Mouse (Mus musculus) hindbrain, embryonic 16.5 days (tissue): Measurements from ENCODE around the gene Rpain. TPM values are rescaled to one million over a fixed set of nuclear protein-coding genes. Genes with fewer than 3 reads are reported as not detected.

Experiments used
- ATAC-seq: fragments of 200-750 bp; cut with Nextera tagmentation; 2 replicates; pipeline ENCODE4 v1.8.0; 2017; ENCODE audit warnings: moderate TSS enrichment, moderate library complexity
- H3K27ac ChIP-seq: fragments of 300-500 bp; sonication (generic); 2 replicates; pipeline ENCODE4 v1.5.1; 2014; ENCODE audit warnings: low read depth, mild to moderate bottlenecking, control low read depth, low read length, moderate library complexity
- H3K27me3 ChIP-seq: fragments of 300-500 bp; sonication (generic); replicated peaks from 2 replicates; pipeline ENCODE4 v1.6.1; 2014; ENCODE audit warnings: low read length; ENCODE audit not compliant: control insufficient read depth, insufficient read depth
- H3K36me3 ChIP-seq: fragments of 300-500 bp; sonication (generic); 2 replicates; pipeline ENCODE4 v1.6.1; 2014; ENCODE audit warnings: mild to moderate bottlenecking, low read length, moderate library complexity, mixed read lengths; ENCODE audit not compliant: control insufficient read depth, insufficient read depth
- H3K4me1 ChIP-seq: fragments of 300-500 bp; sonication (generic); 2 replicates; pipeline ENCODE4 v1.6.1; 2014; ENCODE audit warnings: low read depth, low read length; ENCODE audit not compliant: control insufficient read depth, insufficient read depth
- H3K4me2 ChIP-seq: fragments of 300-500 bp; sonication (generic); 2 replicates; pipeline ENCODE4 v1.6.1; 2014; ENCODE audit warnings: mild to moderate bottlenecking, low read length, control low read depth, moderate library complexity
- H3K4me3 ChIP-seq: fragments of 300-500 bp; sonication (generic); 2 replicates; pipeline ENCODE4 v1.5.1; 2014; ENCODE audit warnings: mild to moderate bottlenecking, low read length, control low read depth, moderate library complexity
- H3K9ac ChIP-seq: fragments of 300-500 bp; sonication (generic); 2 replicates; pipeline ENCODE4 v1.6.1; 2014; ENCODE audit warnings: low read depth, mild to moderate bottlenecking, control low read depth, low read length, moderate library complexity
- H3K9me3 ChIP-seq: fragments of 300-500 bp; sonication (generic); 2 replicates; pipeline ENCODE4 v1.6.1; 2014; ENCODE audit warnings: mild to moderate bottlenecking, low read length, moderate library complexity; ENCODE audit not compliant: control insufficient read depth
- WGBS: fragments of 180-500 bp; shearing (Covaris S2); extraction: QIAGEN DNeasy Blood & Tissue Kit; methylation state at CpG from one replicate; pipeline ENCODE4 v1.1.7; 2014; 5-methylcytosine and 5-hydroxymethylcytosine counted together
- polyA plus RNA-seq: library from polyadenylated mRNA; unstranded; fragments of >200 nt; fragmentation: Nextera tagmentation; extraction: Ambion mirVana; gene quantifications from 2 replicates; pipeline ENCODE4 v1.2.1, GENCODE M21; 2015

Rpain gene
- 69.6 and 69.8 TPM in 2 replicates for polyA plus RNA-seq

- WGBS: 0% methylated on average over 43 of the region's 43 CpGs
- H3K36me3 ChIP-seq: peaks cover 20% of the 10 kb centered on the region
Observed at GRCm38 (mm10) chr11:70969821-70970559, at the start of gene Rpain, which contains the start of gene Nup88. Gene Rpain (plus strand): TSS chr11:70970213. Gene Nup88 (minus strand): TSS chr11:70969973.

GRCm38 (mm10) chr11:70931461-70931860, 38.6 kb upstream of the Rpain start:
- Histone ChIP-seq H3K36me3 (peaks cover 15% of the 10 kb centered on the region), H3K9ac (no peak overlapping the region), H3K27ac (no peak overlapping the region), H3K27me3 (no peaks in the 10 kb centered on the region), H3K4me2 (no peak overlapping the region), H3K9me3 (no peaks in the 10 kb centered on the region), H3K4me1 (no peaks in the 10 kb centered on the region), H3K4me3 (no peak overlapping the region)
- ATAC-seq: no peak
- WGBS: 74% methylated on average over 5 of the region's 5 CpGs

More at GRCm38 (mm10) chr11:70969821-70970559, at the start of gene Rpain, which contains the start of gene Nup88:
- Histone ChIP-seq H3K27me3 (no peaks in the 10 kb centered on the region), H3K4me3 (peak within 1 kb of the TSS; percentile 94), H3K9ac (peak within 1 kb of the TSS; percentile 93), H3K4me1 (peaks cover 15% of the 10 kb centered on the region), H3K4me2 (peak within 1 kb of the TSS; percentile 88), H3K9me3 (no peaks in the 10 kb centered on the region), H3K27ac (peak within 1 kb of the TSS; percentile 92)
- ATAC-seq: peak; percentile 99

- Histone ChIP-seq H3K4me2 (no peak overlapping the region), H3K9me3 (no peaks in the 10 kb centered on the region), H3K4me3 (no peak overlapping the region), H3K36me3 (peaks cover 15% of the 10 kb centered on the region), H3K4me1 (no peaks in the 10 kb centered on the region), H3K27me3 (no peaks in the 10 kb centered on the region), H3K27ac (no peak overlapping the region), H3K9ac (no peak overlapping the region)
- WGBS: 90% methylated on average over 7 of the region's 7 CpGs
- ATAC-seq: no peak
Observed at GRCm38 (mm10) chr11:70935316-70935715, 34.7 kb upstream of the Rpain start.

GRCm38 (mm10) chr11:70942596-70942995, 27.4 kb upstream of the Rpain start:
- Histone ChIP-seq H3K9me3 (no peaks in the 10 kb centered on the region), H3K27me3 (no peaks in the 10 kb centered on the region), H3K36me3 (peaks cover 44% of the 10 kb centered on the region), H3K4me2 (no peak overlapping the region), H3K9ac (no peak overlapping the region), H3K4me1 (no peaks in the 10 kb centered on the region), H3K4me3 (no peak overlapping the region), H3K27ac (no peak overlapping the region)
- 83% methylated on average over 1 of the region's 1 CpGs for WGBS
- no peak for ATAC-seq

- no peak for ATAC-seq
- Histone ChIP-seq H3K4me1 (no peaks in the 10 kb centered on the region), H3K27me3 (no peaks in the 10 kb centered on the region), H3K4me3 (no peak overlapping the region), H3K4me2 (no peak overlapping the region), H3K9me3 (no peaks in the 10 kb centered on the region), H3K36me3 (peaks cover 48% of the 10 kb centered on the region), H3K9ac (no peak overlapping the region), H3K27ac (no peak overlapping the region)
- 93% methylated on average over 7 of the region's 7 CpGs for WGBS
Observed at GRCm38 (mm10) chr11:70943651-70944050, 26.4 kb upstream of the Rpain start.

- WGBS: 90% methylated on average over 4 of the region's 4 CpGs
- H3K36me3 ChIP-seq: peaks cover 53% of the 10 kb centered on the region
- no peaks in the 10 kb centered on the region for H3K27me3 ChIP-seq
- H3K9ac ChIP-seq: no peak overlapping the region
- H3K4me2 ChIP-seq: no peak overlapping the region
- no peak for ATAC-seq
- no peak overlapping the region for H3K4me3 ChIP-seq
- H3K9me3 ChIP-seq: no peaks in the 10 kb centered on the region
- no peaks in the 10 kb centered on the region for H3K4me1 ChIP-seq
- no peak overlapping the region for H3K27ac ChIP-seq
Observed at GRCm38 (mm10) chr11:70944935-70945817, 24.8 kb upstream of the Rpain start.

GRCm38 (mm10) chr11:70954711-70955110, 15.3 kb upstream of the Rpain start:
- Histone ChIP-seq H3K36me3 (peaks cover 51% of the 10 kb centered on the region), H3K27me3 (no peaks in the 10 kb centered on the region), H3K9ac (no peak overlapping the region), H3K4me2 (no peak overlapping the region), H3K4me1 (no peaks in the 10 kb centered on the region), H3K27ac (no peak overlapping the region), H3K4me3 (no peak overlapping the region), H3K9me3 (no peaks in the 10 kb centered on the region)
- WGBS: 92% methylated on average over 4 of the region's 4 CpGs
- no peak for ATAC-seq

GRCm38 (mm10) chr11:70960786-70961554, 9.0 kb upstream of the Rpain start:
- Histone ChIP-seq H3K4me2 (no peak overlapping the region), H3K9ac (no peak overlapping the region), H3K27me3 (no peaks in the 10 kb centered on the region), H3K36me3 (peaks cover 43% of the 10 kb centered on the region), H3K9me3 (no peaks in the 10 kb centered on the region), H3K4me3 (no peak overlapping the region), H3K27ac (no peak overlapping the region), H3K4me1 (no peaks in the 10 kb centered on the region)
- WGBS: 92% methylated on average over 5 of the region's 5 CpGs
- ATAC-seq: no peak
